Mouse (Mus musculus) MEL (cell line): ENCODE results near the gene Mob3b. TPM values are rescaled to one million over a fixed set of nuclear protein-coding genes. Genes with fewer than 3 reads are reported as not detected.

Experiments used
- DNase-seq: peaks from one replicate; pipeline ENCODE4 v3.0.0; 2011; ENCODE audit warnings: low read depth, low spot score
- H3K27ac ChIP-seq: 2 replicates; pipeline ENCODE4 v1.5.1; 2012; ENCODE audit warnings: low read depth, mild to moderate bottlenecking, control low read depth, low read length, moderate library complexity; ENCODE audit not compliant: control insufficient read depth
- H3K27me3 ChIP-seq, 2 experiments: fragments of 150-350 bp in 1 of 2; sonication (generic) in 1 of 2; 2 replicates each; pipeline ENCODE4 v1.6.1; 2012; ENCODE audit warnings: low read length in 2 of 2, mild to moderate bottlenecking in 2 of 2, improper control_type of control experiment in 1 of 2, moderate library complexity in 1 of 2; ENCODE audit not compliant: insufficient read depth in 2 of 2, control insufficient read depth in 1 of 2
- H3K36me3 ChIP-seq, 2 experiments: 2 replicates each; pipeline ENCODE4 v1.6.1; 2012 to 2014; ENCODE audit warnings: low read length in 2 of 2, improper control_type of control experiment in 1 of 2, inconsistent platforms in 1 of 2, mild to moderate bottlenecking in 1 of 2; ENCODE audit not compliant: insufficient read depth in 2 of 2, control insufficient read depth in 1 of 2
- H3K4me1 ChIP-seq, 2 experiments: fragments of 150-350 bp in 1 of 2; sonication (generic) in 1 of 2; 2 replicates each; pipeline ENCODE4 v1.6.1; 2012; ENCODE audit warnings: low read length in 2 of 2, improper control_type of control experiment in 1 of 2, mild to moderate bottlenecking in 1 of 2; ENCODE audit not compliant: insufficient read depth in 2 of 2, control insufficient read depth in 1 of 2
- H3K4me3 ChIP-seq, 2 experiments: fragments of 150-350 bp in 1 of 2; sonication (generic) in 1 of 2; 2 replicates each; pipeline ENCODE4 v1.5.1; 2012; ENCODE audit warnings: low read depth in 2 of 2, low read length in 2 of 2, mild to moderate bottlenecking in 2 of 2, moderate library complexity in 2 of 2, control low read depth in 1 of 2, improper control_type of control experiment in 1 of 2; ENCODE audit not compliant: control insufficient read depth in 1 of 2, insufficient read depth in 1 of 2
- H3K79me2 ChIP-seq: 2 replicates; pipeline ENCODE4 v1.6.1; 2012; ENCODE audit warnings: mild to moderate bottlenecking, low read length, moderate library complexity; ENCODE audit not compliant: control insufficient read depth, poor library complexity, insufficient read depth
- H3K9ac ChIP-seq: 2 replicates; pipeline ENCODE4 v1.6.1; 2012; ENCODE audit warnings: low read depth, mild to moderate bottlenecking, control low read depth, low read length, moderate library complexity; ENCODE audit not compliant: control insufficient read depth, poor library complexity, severe bottlenecking
- H3K9me3 ChIP-seq: fragments of 150-350 bp; sonication (generic); replicated peaks from 2 replicates; pipeline ENCODE4 v1.6.1; 2012; ENCODE audit warnings: mild to moderate bottlenecking, low read length, improper control_type of control experiment, moderate library complexity; ENCODE audit not compliant: insufficient read depth
- BHLHE40 ChIP-seq: IDR thresholded peaks from 2 replicates; pipeline ENCODE4 v1.6.1; 2012; ENCODE audit warnings: low read depth, mild to moderate bottlenecking, inconsistent platforms, low read length, improper control_type of control experiment, borderline replicate concordance
- CHD1 ChIP-seq: IDR thresholded peaks from 2 replicates; pipeline ENCODE4 v1.6.1; 2012; ENCODE audit warnings: low read depth, mild to moderate bottlenecking, inconsistent platforms, low read length, improper control_type of control experiment
- CHD2 ChIP-seq: IDR thresholded peaks from 2 replicates; pipeline ENCODE4 v1.6.1; 2011; ENCODE audit warnings: low read length, improper control_type of control experiment
- CTCF ChIP-seq, 3 experiments: IDR thresholded peaks in 2 of 3; conservative IDR thresholded peaks in 1 of 3; 2 replicates each; pipeline ENCODE4 v1.5.1; 2011 to 2012; ENCODE audit warnings: low read length in 3 of 3, low read depth in 2 of 3, mild to moderate bottlenecking in 2 of 3, improper control_type of control experiment in 1 of 3, inconsistent platforms in 1 of 3, mixed read lengths in 1 of 3, moderate library complexity in 1 of 3; ENCODE audit not compliant: control insufficient read depth in 1 of 3, insufficient read depth in 1 of 3, poor library complexity in 1 of 3, severe bottlenecking in 1 of 3
- E2F4 ChIP-seq: IDR thresholded peaks from 2 replicates; pipeline ENCODE4 v1.6.1; 2011; ENCODE audit warnings: low read depth, low read length, improper control_type of control experiment, borderline replicate concordance
- EP300 ChIP-seq, 2 experiments: IDR thresholded peaks; 2 replicates each; pipeline ENCODE4 v1.6.1; 2011; ENCODE audit warnings: improper control_type of control experiment in 2 of 2, low read length in 2 of 2, low read depth in 1 of 2, mild to moderate bottlenecking in 1 of 2
- ETS1 ChIP-seq: IDR thresholded peaks from 2 replicates; pipeline ENCODE4 v1.6.1; 2012; ENCODE audit warnings: low read depth, mild to moderate bottlenecking, inconsistent platforms, low read length, improper control_type of control experiment, moderate library complexity
- GABPA ChIP-seq: IDR thresholded peaks from 2 replicates; pipeline ENCODE4 v1.6.1; 2012; ENCODE audit warnings: low read depth, mild to moderate bottlenecking, inconsistent platforms, low read length, improper control_type of control experiment, moderate library complexity
- GATA1 ChIP-seq: IDR thresholded peaks from 2 replicates; pipeline ENCODE4 v1.6.1; 2011; ENCODE audit warnings: low read depth, low read length, improper control_type of control experiment
- MAX ChIP-seq: IDR thresholded peaks from 2 replicates; pipeline ENCODE4 v1.6.1; 2011; ENCODE audit warnings: low read length, improper control_type of control experiment
- MAZ ChIP-seq: IDR thresholded peaks from 2 replicates; pipeline ENCODE4 v1.6.1; 2012; ENCODE audit warnings: low read depth, mild to moderate bottlenecking, inconsistent platforms, low read length, improper control_type of control experiment
- MEF2A ChIP-seq: IDR thresholded peaks from 2 replicates; pipeline ENCODE4 v1.6.1; 2014; ENCODE audit warnings: low read depth, mild to moderate bottlenecking, inconsistent platforms, low read length, improper control_type of control experiment; ENCODE audit not compliant: poor library complexity, insufficient replicate concordance, severe bottlenecking; ENCODE audit errors: extremely low read depth
- MXI1 ChIP-seq: IDR thresholded peaks from 2 replicates; pipeline ENCODE4 v1.6.1; 2011; ENCODE audit warnings: mild to moderate bottlenecking, low read depth, low read length, improper control_type of control experiment
- MYB ChIP-seq: IDR thresholded peaks from 2 replicates; pipeline ENCODE4 v1.6.1; 2011; ENCODE audit warnings: mild to moderate bottlenecking, low read depth, low read length, improper control_type of control experiment
- NELFE ChIP-seq: IDR thresholded peaks from 2 replicates; pipeline ENCODE4 v1.6.1; 2011; ENCODE audit warnings: low read depth, low read length, improper control_type of control experiment
- NRF1 ChIP-seq: IDR thresholded peaks from 2 replicates; pipeline ENCODE4 v1.6.1; 2014; ENCODE audit warnings: low read depth, mild to moderate bottlenecking, inconsistent platforms, low read length, improper control_type of control experiment, moderate library complexity; ENCODE audit not compliant: poor library complexity, insufficient read depth, severe bottlenecking
- POLR2AphosphoS2 ChIP-seq: IDR thresholded peaks from 2 replicates; pipeline ENCODE4 v1.6.1; 2011; ENCODE audit warnings: low read length, improper control_type of control experiment
- POLR2AphosphoS5 ChIP-seq: IDR thresholded peaks from 2 replicates; pipeline ENCODE4 v1.6.1; 2012; ENCODE audit warnings: low read depth, borderline replicate concordance, mild to moderate bottlenecking, inconsistent platforms, low read length, moderate library complexity, mixed read lengths
- RAD21 ChIP-seq: IDR thresholded peaks from 2 replicates; pipeline ENCODE4 v1.6.1; 2011; ENCODE audit warnings: mild to moderate bottlenecking, low read depth, low read length, improper control_type of control experiment
- RCOR1 ChIP-seq: IDR thresholded peaks from 2 replicates; pipeline ENCODE4 v1.6.1; 2012; ENCODE audit warnings: low read depth, mild to moderate bottlenecking, inconsistent platforms, low read length, improper control_type of control experiment
- SMC3 ChIP-seq: IDR thresholded peaks from 2 replicates; pipeline ENCODE4 v1.6.1; 2011; ENCODE audit warnings: low read depth, low read length, improper control_type of control experiment
- TCF12 ChIP-seq: IDR thresholded peaks from 2 replicates; pipeline ENCODE4 v1.6.1; 2014; ENCODE audit warnings: low read depth, mild to moderate bottlenecking, inconsistent platforms, low read length, improper control_type of control experiment, moderate library complexity
- UBTF ChIP-seq: IDR thresholded peaks from 2 replicates; pipeline ENCODE4 v1.6.1; 2012; ENCODE audit warnings: low read depth, mild to moderate bottlenecking, inconsistent platforms, low read length, improper control_type of control experiment, moderate library complexity, borderline replicate concordance; ENCODE audit not compliant: insufficient read depth
- USF1 ChIP-seq: IDR thresholded peaks from 2 replicates; pipeline ENCODE4 v1.6.1; 2014; ENCODE audit warnings: low read depth, mild to moderate bottlenecking, inconsistent platforms, low read length, improper control_type of control experiment, moderate library complexity
- USF2 ChIP-seq, 2 experiments: IDR thresholded peaks; 2 replicates each; pipeline ENCODE4 v1.6.1; 2011 to 2012; ENCODE audit warnings: improper control_type of control experiment in 2 of 2, low read length in 2 of 2, borderline replicate concordance in 1 of 2, inconsistent platforms in 1 of 2, low read depth in 1 of 2, mild to moderate bottlenecking in 1 of 2; ENCODE audit not compliant: insufficient read depth in 1 of 2
- ZMIZ1 ChIP-seq: IDR thresholded peaks from 2 replicates; pipeline ENCODE4 v1.6.1; 2012; ENCODE audit warnings: low read depth, mild to moderate bottlenecking, inconsistent platforms, low read length, improper control_type of control experiment, moderate library complexity
- ZNF384 ChIP-seq: IDR thresholded peaks from 2 replicates; pipeline ENCODE4 v1.6.1; 2012; ENCODE audit warnings: low read depth, mild to moderate bottlenecking, inconsistent platforms, low read length, improper control_type of control experiment
- polyA plus RNA-seq, 2 experiments: library from polyadenylated mRNA; stranded (reverse) in 1 of 2; unstranded in 1 of 2; fragments of >175 nt in 1 of 2; fragments of >200 nt in 1 of 2; gene quantifications; 2 replicates each; pipeline versions ENCODE4 v1.2.1 to v1.2.4; 2012; ENCODE audit warnings: low replicate concordance in 2 of 2, low read depth in 1 of 2; ENCODE audit not compliant: insufficient read length in 2 of 2, insufficient read depth in 1 of 2, missing spikeins in 1 of 2
- total RNA-seq: library from RNA; depleted of rRNA; stranded (reverse); fragments of 300-350 nt; gene quantifications from 2 replicates; pipeline ENCODE4 v1.2.3, GENCODE M21; 2012

Gene Mob3b
- total and polyA plus RNA-seq, 3 experiments = 3.8 to 4.2 TPM; not detected in 1

DNA sequence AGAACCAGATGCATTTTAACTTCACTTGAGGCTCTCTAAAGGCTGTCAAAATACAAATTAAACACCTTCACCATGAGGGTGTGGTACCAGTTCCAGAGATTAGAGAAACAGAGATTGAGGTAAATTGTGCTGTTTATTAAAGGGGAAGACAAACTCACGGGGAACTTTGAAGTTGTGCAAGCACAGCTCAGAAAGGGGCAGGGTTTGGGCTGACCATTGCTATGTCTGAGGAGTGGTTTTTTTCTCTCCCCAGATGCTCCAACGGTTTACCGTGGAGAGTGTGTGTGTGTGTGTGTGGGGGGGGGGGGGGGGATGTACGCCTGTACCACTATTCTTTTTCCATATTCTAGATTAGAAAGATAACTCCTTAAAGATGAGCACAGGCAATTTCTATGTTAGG is 37.1 kb downstream of the Mob3b start:
- no peaks in the 10 kb centered on the region for H3K79me2 ChIP-seq
- no peak for DNase-seq
- no peaks in the 10 kb centered on the region for H3K4me1 ChIP-seq
- H3K27me3 ChIP-seq = no peaks in the 10 kb centered on the region
- no peak overlapping the region for H3K27ac ChIP-seq
- H3K4me3 ChIP-seq = no peak overlapping the region
- no peaks in the 10 kb centered on the region for H3K9me3 ChIP-seq
- no peaks in the 10 kb centered on the region for H3K36me3 ChIP-seq
- no peak for TF ChIP-seq UBTF
- no peak for TF ChIP-seq CHD1
- TF ChIP-seq NELFE = no peak
- no peak for TF ChIP-seq SMC3
- TF ChIP-seq POLR2AphosphoS5 = no peak
- no peak for TF ChIP-seq CHD2
- no peak for TF ChIP-seq NRF1
- no peak for TF ChIP-seq GATA1
- TF ChIP-seq TCF12 = no peak
- TF ChIP-seq MEF2A = no peak
- TF ChIP-seq USF1 = no peak
- TF ChIP-seq MYB = no peak
- no peak for TF ChIP-seq MAZ
- TF ChIP-seq EP300 (IDR thresholded peaks at IDR 0.05; ENCODE audit: low read depth in 1 of 2, low read length in 2 of 2) = no peak
- TF ChIP-seq POLR2AphosphoS2 = no peak
- no peak for TF ChIP-seq CTCF (IDR thresholded peaks at IDR 0.05 in 2 of 3, conservative IDR thresholded peaks at IDR 0.05 in 1 of 3; ENCODE audit: control insufficient read depth in 1 of 3, insufficient read depth in 1 of 3, low read depth in 2 of 3, low read length in 3 of 3, poor library complexity in 1 of 3, severe bottlenecking in 1 of 3)
- TF ChIP-seq MAX = no peak
- TF ChIP-seq, all 39 proteins: peak for 0
- H3K9ac ChIP-seq = no peak overlapping the region

DNA sequence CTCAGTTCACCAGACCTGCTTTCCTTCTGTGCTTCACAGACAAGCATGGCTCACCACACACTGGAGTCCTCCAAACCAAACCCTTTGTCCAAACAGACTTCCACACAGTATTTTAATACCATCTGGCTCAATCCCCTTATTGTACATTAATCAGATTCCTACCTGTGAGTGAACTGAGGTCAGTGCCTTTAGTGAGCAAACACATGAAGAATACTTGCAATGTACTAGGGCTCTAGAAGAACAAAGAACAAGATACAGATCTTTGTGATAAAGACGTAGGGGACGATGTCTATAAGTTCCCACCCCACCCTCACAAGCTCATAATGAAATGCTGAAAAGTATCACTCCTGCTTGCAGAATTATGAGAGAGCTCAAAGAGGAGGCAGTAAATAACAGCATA is 38.4 kb downstream of the Mob3b start:
- TF ChIP-seq ZMIZ1 (no peak), ETS1 (no peak), MXI1 (no peak), ZNF384 (no peak), GABPA (no peak), RAD21 (no peak), E2F4 (no peak), RCOR1 (no peak), MAX (no peak), USF1 (no peak), UBTF (no peak), CHD1 (no peak), CHD2 (no peak), BHLHE40 (no peak), USF2 (IDR thresholded peaks at IDR 0.05; ENCODE audit: borderline replicate concordance in 1 of 2, insufficient read depth in 1 of 2, low read depth in 1 of 2, low read length in 2 of 2) (no peak)
- no peak for DNase-seq
- H3K27ac ChIP-seq = no peak overlapping the region

More for the DNA sequence above, 38.4 kb downstream of the Mob3b start:
- H3K79me2 ChIP-seq = no peaks in the 10 kb centered on the region
- no peaks in the 10 kb centered on the region for H3K27me3 ChIP-seq
- no peak overlapping the region for H3K9ac ChIP-seq
- no peak overlapping the region for H3K4me3 ChIP-seq
- no peaks in the 10 kb centered on the region for H3K36me3 ChIP-seq
- no peaks in the 10 kb centered on the region for H3K9me3 ChIP-seq
- no peaks in the 10 kb centered on the region for H3K4me1 ChIP-seq
